Mouse (Mus musculus): Measurements from ENCODE around the gene Ptbp1.

GRCm38 (mm10) chr10:79864351-79865188, 10.3 kb downstream of the Ptbp1 start:
- no peak for TF ChIP-seq POLR2A (IDR thresholded peaks at IDR 0.05; ENCODE audit: insufficient read depth, low read length)
- no peak for TF ChIP-seq CTCF (IDR thresholded peaks at IDR 0.05; ENCODE audit: low read depth, low read length)
